Mouse (Mus musculus): ENCODE results near the gene Ift74. TPM values are rescaled to one million over a fixed set of nuclear protein-coding genes. Genes with fewer than 3 reads are reported as not detected.
"Not testable (repeated sequence)": the region's sequence is repeated elsewhere in the genome, so short reads cannot be mapped to it uniquely, and the experiment has no call there.

The Ift74 gene
- polyA plus RNA-seq, 1 experiment: 7.1 TPM

DNA sequence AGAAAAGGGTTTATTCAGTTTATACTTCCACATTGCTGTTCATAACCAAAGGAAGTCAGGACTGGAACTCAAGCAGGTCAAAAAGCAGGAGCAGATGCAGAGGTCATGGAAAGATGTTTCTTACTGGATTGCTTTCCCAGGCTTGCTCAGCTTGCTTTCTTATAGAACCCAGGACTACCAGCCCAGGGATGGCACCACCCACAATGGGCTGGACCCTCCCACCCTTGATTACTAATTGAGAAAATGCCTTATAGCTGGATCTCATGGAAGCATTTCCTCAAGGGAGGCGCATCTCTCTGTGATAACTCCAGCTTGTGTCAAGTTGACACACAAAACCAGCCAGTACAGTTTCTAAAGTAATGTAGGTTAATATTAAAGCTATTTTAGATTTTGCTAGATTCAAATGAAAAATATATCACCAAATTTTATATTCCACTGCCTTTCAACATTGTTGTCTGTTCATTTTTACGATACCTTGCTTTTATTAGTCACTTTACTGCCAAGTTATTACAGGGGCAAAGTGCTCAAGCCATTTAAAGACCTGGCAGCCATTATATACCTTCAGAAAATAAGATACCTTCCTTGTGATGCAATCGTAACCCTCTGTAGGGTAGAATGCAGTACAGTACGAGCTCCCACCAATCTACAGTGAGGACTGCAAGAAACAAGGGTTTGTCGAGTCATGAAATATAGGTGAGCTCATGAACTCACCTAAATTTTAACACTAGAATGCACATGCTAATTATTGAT lies 36.3 kb downstream of the Ift74 start:
- not testable (repeated sequence) for H3K27ac ChIP-seq (replicated peaks; ENCODE audit: low read depth, low read length); H3K4me3 ChIP-seq (ENCODE audit: insufficient read depth, low read depth, low read length); H3K4me1 ChIP-seq (ENCODE audit: control insufficient read depth, insufficient read depth, insufficient read length, low read length)

DNA sequence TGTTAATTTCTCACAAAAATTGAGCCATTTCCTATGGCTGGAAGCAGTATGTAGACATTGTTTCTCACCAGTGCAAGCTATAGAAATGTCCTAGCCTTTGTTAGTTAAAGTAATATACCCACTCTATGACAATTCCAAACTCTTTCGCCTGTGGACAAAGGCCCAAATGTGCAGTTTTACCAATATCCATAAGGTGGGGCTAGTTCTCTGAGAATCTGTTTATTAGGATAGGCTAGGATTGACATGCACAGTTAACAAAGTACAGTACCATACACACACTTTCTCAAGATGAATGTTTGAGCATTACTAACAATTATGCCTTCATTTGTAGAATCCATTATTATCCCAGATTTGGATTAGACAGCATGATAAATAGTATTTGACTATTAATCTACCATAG lies 55.4 kb downstream of the Ift74 start:
- no peak overlapping the region for H3K27ac ChIP-seq (replicated peaks; ENCODE audit: low read depth, low read length)
- H3K4me1 ChIP-seq (ENCODE audit: control insufficient read depth, insufficient read depth, insufficient read length, low read length): no peaks in the 10 kb centered on the region
- no peak overlapping the region for H3K4me3 ChIP-seq (ENCODE audit: insufficient read depth, low read depth, low read length)

DNA sequence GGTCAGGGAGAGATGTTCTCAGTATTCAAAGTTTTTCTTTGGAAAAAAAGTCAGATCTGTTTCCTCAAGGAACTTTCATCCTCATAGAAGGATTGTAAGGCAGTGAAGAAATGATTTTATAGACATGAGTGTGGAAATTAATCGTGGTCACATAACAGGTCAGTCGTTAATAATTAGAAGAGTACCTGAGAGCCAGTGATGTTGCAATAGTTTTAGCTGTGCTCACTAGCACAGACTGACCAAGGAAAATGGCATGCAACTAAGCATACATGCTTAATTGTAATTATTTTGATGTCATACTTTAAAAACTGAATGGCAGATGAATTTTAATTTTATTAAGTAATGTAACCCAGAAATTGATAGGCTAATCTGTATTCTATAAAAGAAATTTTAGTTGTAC lies 66.4 kb downstream of the Ift74 start:
- no peak overlapping the region for H3K27ac ChIP-seq (replicated peaks; ENCODE audit: low read depth, low read length)
- H3K4me3 ChIP-seq (ENCODE audit: insufficient read depth, low read depth, low read length): no peak overlapping the region
- H3K4me1 ChIP-seq (ENCODE audit: control insufficient read depth, insufficient read depth, insufficient read length, low read length): no peaks in the 10 kb centered on the region; the same call in none of the 2 replicates

DNA sequence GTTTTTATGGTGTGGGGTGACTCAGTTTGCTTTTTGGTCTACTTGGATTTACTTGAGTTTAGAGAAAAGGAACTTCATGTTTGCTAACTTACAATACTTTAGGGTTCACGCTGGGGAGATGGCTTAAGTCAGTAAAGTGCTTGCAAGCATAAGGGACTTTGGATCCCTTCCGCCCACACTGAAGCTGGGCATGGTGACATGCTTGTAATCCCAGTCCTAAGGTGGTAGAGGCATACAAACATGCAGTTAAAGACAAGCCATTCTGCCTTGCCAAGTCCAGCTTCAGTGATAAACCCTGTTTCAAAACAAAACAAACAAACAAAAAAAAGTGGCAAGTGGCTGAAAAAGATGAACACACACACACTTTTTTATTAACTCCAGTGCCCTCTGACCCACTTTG lies 66.9 kb downstream of the Ift74 start:
- Histone ChIP-seq H3K27ac (replicated peaks; ENCODE audit: low read depth, low read length) (no peak overlapping the region), H3K4me1 (ENCODE audit: control insufficient read depth, insufficient read depth, insufficient read length, low read length) (no peaks in the 10 kb centered on the region; the same call in none of the 2 replicates), H3K4me3 (ENCODE audit: insufficient read depth, low read depth, low read length) (no peak overlapping the region)

DNA sequence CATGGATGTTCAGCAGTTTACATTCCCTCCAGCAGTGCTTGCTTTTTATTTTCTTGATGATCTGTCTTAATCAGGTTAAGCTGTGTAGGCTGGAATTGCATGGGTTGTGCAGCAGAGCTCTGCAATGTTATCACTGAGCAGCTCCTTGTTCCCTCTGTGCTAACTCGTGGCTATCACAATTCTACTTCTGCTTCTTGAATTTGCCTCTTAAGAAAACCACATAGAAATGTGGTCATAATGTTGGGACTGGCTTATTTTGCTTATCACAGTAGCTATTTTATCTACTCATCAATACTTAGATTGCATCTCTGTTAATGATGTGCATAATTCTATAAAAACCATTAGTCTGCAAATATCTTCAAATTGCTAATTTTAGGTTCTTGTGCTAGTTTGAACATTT lies 67.7 kb downstream of the Ift74 start:
- Histone ChIP-seq H3K27ac (replicated peaks; ENCODE audit: low read depth, low read length) (no peak overlapping the region), H3K4me3 (ENCODE audit: insufficient read depth, low read depth, low read length) (no peak overlapping the region), H3K4me1 (ENCODE audit: control insufficient read depth, insufficient read depth, insufficient read length, low read length) (no peaks in the 10 kb centered on the region; the same call in none of the 2 replicates)

DNA sequence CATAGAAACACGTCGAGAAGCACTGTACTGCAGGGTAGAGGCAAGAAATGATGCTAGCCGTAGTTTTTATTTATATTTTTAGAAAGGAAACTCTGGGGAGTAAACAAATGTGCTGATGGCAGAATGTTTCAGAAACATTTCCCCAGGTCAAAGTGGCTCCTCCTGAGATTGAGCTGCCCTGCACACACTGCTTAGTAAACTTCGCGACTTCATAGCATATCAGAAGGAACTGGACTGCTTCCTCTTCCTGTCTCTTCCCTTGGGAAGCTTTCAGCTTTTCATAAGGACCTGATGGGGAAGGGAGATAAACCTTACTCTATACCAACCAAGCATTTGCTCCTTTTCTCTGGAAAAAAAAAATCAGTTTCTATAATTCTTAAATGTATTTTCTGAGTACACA lies 69.0 kb downstream of the Ift74 start:
- peak overlapping the region; percentile 65; the same call in 1 of the 2 replicates for H3K27ac ChIP-seq (replicated peaks; ENCODE audit: low read depth, low read length)
- H3K4me3 ChIP-seq (ENCODE audit: insufficient read depth, low read depth, low read length): no peak overlapping the region
- H3K4me1 ChIP-seq (ENCODE audit: control insufficient read depth, insufficient read depth, insufficient read length, low read length): no peaks in the 10 kb centered on the region; the same call in none of the 2 replicates

DNA sequence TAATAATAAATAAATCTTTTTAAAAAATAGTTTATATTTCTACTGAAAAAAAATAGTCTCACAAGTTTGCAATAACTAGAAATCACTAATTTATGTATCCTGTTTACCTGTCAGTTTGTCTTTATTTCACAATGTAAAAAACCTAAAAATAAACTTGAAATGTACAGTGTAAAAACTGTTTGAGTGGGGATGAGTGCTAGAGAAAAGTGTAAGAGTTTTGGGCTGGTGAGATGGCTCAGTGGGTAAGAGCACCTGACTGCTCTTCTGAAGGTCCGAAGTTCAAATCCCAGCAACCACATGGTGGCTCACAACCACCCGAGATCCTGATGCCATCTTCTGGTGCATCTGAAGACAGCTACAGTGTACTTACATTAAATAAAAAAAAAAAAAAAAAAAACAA lies 75.5 kb downstream of the Ift74 start:
- not testable (repeated sequence) for H3K27ac ChIP-seq (replicated peaks; ENCODE audit: low read depth, low read length); H3K4me1 ChIP-seq (ENCODE audit: control insufficient read depth, insufficient read depth, insufficient read length, low read length); H3K4me3 ChIP-seq (ENCODE audit: insufficient read depth, low read depth, low read length)

DNA sequence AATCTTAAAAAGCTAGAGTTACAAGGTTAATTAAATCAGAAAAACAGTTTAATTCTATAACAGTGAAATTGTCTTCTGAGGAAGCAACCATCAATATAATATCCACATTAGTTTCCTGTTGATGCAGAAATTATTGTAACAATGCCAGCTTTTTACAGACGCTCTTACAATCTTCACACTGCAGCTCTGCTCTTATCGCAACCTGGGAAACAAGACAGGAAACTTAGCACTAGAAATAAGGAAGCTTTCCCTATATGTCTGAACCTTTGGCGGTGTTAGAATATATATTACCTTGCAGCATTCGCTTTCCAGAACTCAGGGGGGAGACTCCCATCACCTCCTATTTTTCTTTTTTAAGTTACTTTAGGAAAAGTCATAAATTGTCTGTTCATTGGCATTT lies 76.8 kb downstream of the Ift74 start:
- Histone ChIP-seq H3K4me1 (ENCODE audit: control insufficient read depth, insufficient read depth, insufficient read length, low read length) (no peaks in the 10 kb centered on the region; the same call in 1 of the 2 replicates), H3K4me3 (ENCODE audit: insufficient read depth, low read depth, low read length) (no peak overlapping the region), H3K27ac (replicated peaks; ENCODE audit: low read depth, low read length) (no peak overlapping the region)

DNA sequence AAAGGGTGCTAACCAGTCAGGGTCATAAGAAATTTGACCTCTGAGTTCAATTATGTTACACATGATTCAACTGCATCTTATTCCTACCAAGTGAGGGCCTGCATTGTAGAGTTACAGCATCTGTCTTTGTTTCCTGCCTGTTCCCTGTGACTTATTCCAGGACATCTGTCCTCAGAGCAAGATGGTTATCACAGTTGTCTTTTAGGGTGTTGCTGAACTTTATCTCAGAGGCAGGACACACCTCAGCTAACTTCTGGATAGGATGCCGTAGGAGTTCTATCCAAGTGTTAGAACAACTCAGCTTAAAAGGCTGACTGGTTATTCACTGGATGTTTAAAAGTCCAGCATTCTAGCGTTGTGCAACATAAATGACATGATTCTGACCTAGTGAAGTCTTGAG lies 77.9 kb downstream of the Ift74 start:
- Histone ChIP-seq H3K4me3 (ENCODE audit: insufficient read depth, low read depth, low read length) (no peak overlapping the region), H3K27ac (replicated peaks; ENCODE audit: low read depth, low read length) (no peak overlapping the region), H3K4me1 (ENCODE audit: control insufficient read depth, insufficient read depth, insufficient read length, low read length) (no peaks in the 10 kb centered on the region; the same call in 1 of the 2 replicates)

DNA sequence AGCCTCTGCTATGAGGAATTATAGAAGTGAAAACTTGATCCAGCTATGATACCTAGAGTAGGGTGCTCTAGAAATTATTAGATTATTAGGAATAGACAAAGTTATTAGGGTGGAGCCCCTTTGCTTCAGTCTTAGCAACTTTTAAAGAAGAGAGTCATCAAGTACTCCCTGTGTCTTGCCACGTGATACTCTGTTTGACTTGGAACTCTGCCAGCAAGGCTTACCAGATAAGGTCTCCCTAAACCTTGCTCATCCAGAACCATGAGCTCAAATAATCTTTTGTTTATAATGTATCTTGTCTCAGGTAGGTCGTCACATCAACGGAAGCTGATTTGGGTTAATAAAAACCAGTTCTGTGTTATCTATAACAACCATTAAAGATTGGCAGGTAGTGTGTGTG lies 82.1 kb downstream of the Ift74 start:
- no peak overlapping the region for H3K27ac ChIP-seq (replicated peaks; ENCODE audit: low read depth, low read length)
- no peak overlapping the region for H3K4me3 ChIP-seq (ENCODE audit: insufficient read depth, low read depth, low read length)
- no peaks in the 10 kb centered on the region; the same call in 1 of the 2 replicates for H3K4me1 ChIP-seq (ENCODE audit: control insufficient read depth, insufficient read depth, insufficient read length, low read length)

DNA sequence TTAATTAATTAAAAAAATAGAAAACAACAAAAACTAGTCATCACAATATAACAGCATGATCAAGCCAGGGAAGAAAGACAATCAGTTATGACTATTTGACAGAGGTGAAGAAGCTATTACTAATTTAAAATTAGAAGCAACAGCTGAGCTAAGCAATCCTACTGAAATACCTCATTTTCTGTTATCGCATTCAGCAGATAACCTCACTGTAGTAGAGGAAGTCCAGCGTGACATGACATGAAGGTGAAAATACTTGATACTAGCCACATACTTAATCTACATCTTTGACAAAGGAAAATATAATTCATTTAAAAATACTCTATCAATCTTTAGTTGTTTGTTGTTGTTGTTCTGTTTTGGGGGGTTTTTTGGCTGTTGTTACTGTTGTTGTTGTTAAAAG lies 96.7 kb downstream of the Ift74 start:
- Histone ChIP-seq H3K4me3 (ENCODE audit: insufficient read depth, low read depth, low read length) (no peak overlapping the region), H3K27ac (replicated peaks; ENCODE audit: low read depth, low read length) (peak overlapping the region; percentile 72), H3K4me1 (ENCODE audit: control insufficient read depth, insufficient read depth, insufficient read length, low read length) (peaks cover 6% of the 10 kb centered on the region)

DNA sequence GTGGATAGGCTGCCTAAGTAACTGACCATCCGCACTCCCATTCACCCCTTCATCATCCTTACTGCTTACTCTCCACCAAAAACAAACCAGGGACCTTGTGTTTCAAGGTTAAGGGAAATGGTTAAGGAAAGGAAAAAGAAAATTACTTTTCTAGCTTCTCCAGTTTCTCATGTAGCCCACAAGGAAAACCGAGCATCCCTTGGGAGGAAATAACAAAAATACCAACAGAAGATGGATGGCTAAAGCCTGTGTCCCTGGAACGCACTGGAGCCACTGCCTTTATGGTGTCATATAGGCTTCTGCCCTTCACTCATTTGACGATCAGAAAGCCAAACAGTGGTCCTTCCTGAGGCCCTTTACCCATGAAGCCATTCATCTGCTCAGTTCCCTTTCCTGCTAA lies 97.1 kb downstream of the Ift74 start:
- Histone ChIP-seq H3K27ac (replicated peaks; ENCODE audit: low read depth, low read length) (peak overlapping the region; percentile 72), H3K4me1 (ENCODE audit: control insufficient read depth, insufficient read depth, insufficient read length, low read length) (peaks cover 6% of the 10 kb centered on the region), H3K4me3 (ENCODE audit: insufficient read depth, low read depth, low read length) (no peak overlapping the region)

DNA sequence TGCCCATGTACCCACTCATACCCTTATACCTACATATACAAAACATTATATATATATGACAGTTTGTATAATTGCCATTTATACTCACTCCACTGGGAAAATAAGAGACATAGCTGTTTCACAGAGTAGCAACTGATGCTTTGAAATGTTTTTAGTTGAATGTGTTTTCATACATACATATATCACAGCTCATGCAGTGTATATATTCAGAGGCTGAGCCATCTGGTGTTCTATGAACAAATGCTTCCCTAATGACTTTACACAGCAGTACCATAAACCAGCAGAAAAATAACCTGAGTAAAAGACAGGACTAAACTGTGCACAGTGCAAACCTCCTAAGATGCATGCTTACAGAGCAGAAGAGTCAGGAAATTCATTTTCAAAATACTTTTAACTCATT lies 99.5 kb downstream of the Ift74 start:
- Histone ChIP-seq H3K4me3 (ENCODE audit: insufficient read depth, low read depth, low read length) (no peak overlapping the region), H3K4me1 (ENCODE audit: control insufficient read depth, insufficient read depth, insufficient read length, low read length) (peaks cover 12% of the 10 kb centered on the region), H3K27ac (replicated peaks; ENCODE audit: low read depth, low read length) (no peak overlapping the region)

DNA sequence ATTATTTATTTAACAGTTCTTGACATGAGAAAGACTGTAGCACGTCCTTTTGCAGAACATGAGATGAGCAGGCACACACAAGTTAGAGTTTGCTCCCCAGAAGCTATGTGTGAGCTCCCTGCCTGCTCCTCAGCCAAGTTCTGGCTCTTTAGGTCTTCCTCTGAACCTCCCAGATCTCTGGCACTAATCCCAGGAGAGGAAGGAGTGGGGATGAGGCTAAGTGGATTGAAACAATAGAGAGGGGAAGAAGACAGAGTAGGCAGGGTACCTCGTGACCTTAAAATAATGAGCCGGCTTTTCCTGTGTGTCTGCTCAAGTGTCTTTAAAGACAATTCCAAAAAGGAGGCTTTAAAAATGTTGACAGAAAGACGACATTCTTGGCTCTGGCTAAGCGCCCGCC lies 100.9 kb downstream of the Ift74 start:
- H3K4me1 ChIP-seq (ENCODE audit: control insufficient read depth, insufficient read depth, insufficient read length, low read length): peaks cover 12% of the 10 kb centered on the region

DNA sequence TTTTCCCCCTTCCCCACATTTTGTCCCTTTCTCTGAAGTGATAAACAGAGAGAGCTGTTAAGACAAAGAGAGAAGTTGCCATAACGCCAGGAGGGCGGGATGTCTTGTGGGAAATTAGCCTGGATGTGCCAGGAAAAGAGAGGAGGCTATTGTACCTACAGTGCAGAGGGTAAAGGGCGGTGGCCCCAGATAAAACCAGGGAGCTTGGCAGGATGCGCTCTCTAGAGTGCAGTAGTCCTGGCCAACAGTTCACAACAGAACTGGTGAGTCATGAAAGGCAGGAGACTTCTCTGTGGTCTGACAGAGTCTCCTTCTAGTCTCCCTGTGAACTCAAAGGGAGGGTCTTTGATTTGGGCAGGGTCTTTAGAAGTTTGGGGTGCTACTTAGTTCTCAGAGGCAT lies 111.5 kb downstream of the Ift74 start:
- Histone ChIP-seq H3K4me1 (ENCODE audit: control insufficient read depth, insufficient read depth, insufficient read length, low read length) (no peaks in the 10 kb centered on the region), H3K4me3 (ENCODE audit: insufficient read depth, low read depth, low read length) (no peak overlapping the region), H3K27ac (replicated peaks; ENCODE audit: low read depth, low read length) (no peak overlapping the region)

More for the DNA sequence above, 100.9 kb downstream of the Ift74 start:
- H3K4me3 ChIP-seq (ENCODE audit: insufficient read depth, low read depth, low read length): no peak overlapping the region
- H3K27ac ChIP-seq (replicated peaks; ENCODE audit: low read depth, low read length): peak overlapping the region; percentile 64

DNA sequence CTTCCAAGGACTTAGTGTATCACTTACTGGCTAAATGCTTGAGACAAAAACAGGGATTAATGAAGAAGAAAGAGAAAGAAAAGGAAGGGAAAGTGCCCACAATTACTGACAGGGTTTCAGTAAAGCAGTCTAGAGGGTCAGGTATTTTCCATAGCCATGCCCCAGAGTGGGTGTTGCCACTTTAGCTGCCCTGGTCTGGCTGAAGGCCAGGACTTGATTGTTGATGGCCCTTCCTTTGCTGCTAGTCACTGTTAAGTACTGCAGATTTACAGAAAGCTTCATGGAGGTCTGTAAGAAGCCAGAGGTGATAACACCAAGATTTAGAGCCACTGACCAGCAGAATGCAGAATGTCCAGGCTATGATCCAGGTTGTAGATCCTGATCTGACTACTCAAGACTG lies 118.4 kb downstream of the Ift74 start:
- H3K27ac ChIP-seq (replicated peaks; ENCODE audit: low read depth, low read length): no peak overlapping the region

More for the DNA sequence above, 118.4 kb downstream of the Ift74 start:
- H3K4me3 ChIP-seq (ENCODE audit: insufficient read depth, low read depth, low read length): no peak overlapping the region
- peaks cover under 1% of the 10 kb centered on the region; the same call in 1 of the 2 replicates for H3K4me1 ChIP-seq (ENCODE audit: control insufficient read depth, insufficient read depth, insufficient read length, low read length)

Measured in brown adipose tissue, adult 24 weeks (tissue).